Mouse (Mus musculus) forebrain, embryonic 12.5 days (tissue): ENCODE data around the gene Ubtf. TPM values are rescaled to one million over a fixed set of nuclear protein-coding genes. Genes with fewer than 3 reads are reported as not detected.

Experiments
- ATAC-seq: fragments of 200-750 bp; cut with Nextera tagmentation; 2 replicates; pipeline ENCODE4 v1.8.0; 2017; ENCODE audit warnings: moderate TSS enrichment; ENCODE audit not compliant: low FRiP score
- H3K27ac ChIP-seq: fragments of 300-500 bp; sonication (generic); 2 replicates; pipeline ENCODE4 v1.5.1; 2016; ENCODE audit warnings: mild to moderate bottlenecking
- H3K27me3 ChIP-seq: fragments of 300-500 bp; sonication (generic); 2 replicates; pipeline ENCODE4 v1.6.1; 2016; ENCODE audit warnings: mild to moderate bottlenecking
- H3K36me3 ChIP-seq: fragments of 300-500 bp; sonication (generic); replicated peaks from 2 replicates; pipeline ENCODE4 v1.6.1; 2016; ENCODE audit warnings: mild to moderate bottlenecking
- H3K4me1 ChIP-seq: fragments of 300-500 bp; sonication (generic); 2 replicates; pipeline ENCODE4 v1.6.1; 2016
- H3K4me2 ChIP-seq: fragments of 300-500 bp; sonication (generic); 2 replicates; pipeline ENCODE4 v1.6.1; 2016; ENCODE audit warnings: mild to moderate bottlenecking, moderate library complexity
- H3K4me3 ChIP-seq: fragments of 300-500 bp; sonication (generic); replicated peaks from 2 replicates; pipeline ENCODE4 v1.5.1; 2016; ENCODE audit warnings: mild to moderate bottlenecking
- H3K9ac ChIP-seq: fragments of 300-500 bp; sonication (generic); 2 replicates; pipeline ENCODE4 v1.6.1; 2016; ENCODE audit warnings: mild to moderate bottlenecking
- H3K9me3 ChIP-seq: fragments of 300-500 bp; sonication (generic); 2 replicates; pipeline ENCODE4 v1.6.1; 2016
- WGBS: fragments of 180-500 bp; shearing (Covaris S2); methylation state at CpG from one replicate; pipeline ENCODE4 v1.1.7; 2016; 5-methylcytosine and 5-hydroxymethylcytosine counted together
- polyA plus RNA-seq: library from polyadenylated mRNA; unstranded; fragments of >200 nt; fragmentation: Nextera tagmentation; extraction: Ambion mirVana; gene quantifications from 2 replicates; pipeline ENCODE4 v1.2.1, GENCODE M21; 2016

Gene Ubtf
- polyA plus RNA-seq, 1 experiment from 2014 or later: 111 TPM

DNA sequence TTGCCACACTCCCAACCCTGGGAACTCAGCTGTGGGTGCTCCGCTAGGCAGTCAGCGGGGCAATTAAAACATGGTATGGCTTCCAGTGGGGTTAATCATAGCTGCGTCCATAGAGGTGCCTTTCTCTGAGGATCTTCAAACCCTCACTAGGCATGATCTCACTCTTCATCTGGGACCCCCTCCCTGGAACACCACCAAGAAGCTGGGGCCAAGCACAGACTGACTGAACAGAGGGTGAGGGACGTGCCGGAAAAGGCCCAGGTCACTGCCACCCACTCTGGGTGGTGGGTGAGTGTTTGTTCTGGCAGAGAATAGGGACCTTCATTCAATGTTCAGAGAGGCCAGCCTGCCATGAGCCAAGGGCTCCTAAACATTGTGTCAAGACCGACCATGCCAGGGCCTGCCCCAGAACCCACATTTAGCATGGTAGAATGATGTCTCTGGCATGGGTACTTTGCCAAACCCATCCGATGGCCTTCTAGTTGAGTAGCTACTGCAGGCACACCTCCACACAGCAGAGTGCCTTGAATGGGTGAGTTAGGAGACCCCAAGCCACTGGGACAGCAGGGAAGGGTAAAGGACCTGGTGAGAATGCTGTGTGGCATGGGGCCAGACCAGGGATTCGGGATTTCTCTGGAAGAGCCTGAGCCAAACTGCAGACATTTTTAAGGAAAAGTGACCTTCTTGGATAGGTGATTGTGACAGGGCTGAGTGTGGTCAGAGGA, 52.7 kb downstream of the Ubtf start:
- Histone ChIP-seq H3K4me2 (no peak overlapping the region), H3K4me1 (0 out of 2 replicates have a peak, but pooled peaks cover 2% of the 10 kb centered on the region), H3K27ac (no peak overlapping the region), H3K4me3 (no peak overlapping the region), H3K36me3 (peaks cover 9% of the 10 kb centered on the region), H3K9me3 (no peaks in the 10 kb centered on the region), H3K27me3 (0 out of 2 replicates have a peak, but pooled peaks cover 2% of the 10 kb centered on the region), H3K9ac (no peak overlapping the region)
- ATAC-seq: no peak
- WGBS: 88% methylated on average over 8 of the region's 8 CpGs

DNA sequence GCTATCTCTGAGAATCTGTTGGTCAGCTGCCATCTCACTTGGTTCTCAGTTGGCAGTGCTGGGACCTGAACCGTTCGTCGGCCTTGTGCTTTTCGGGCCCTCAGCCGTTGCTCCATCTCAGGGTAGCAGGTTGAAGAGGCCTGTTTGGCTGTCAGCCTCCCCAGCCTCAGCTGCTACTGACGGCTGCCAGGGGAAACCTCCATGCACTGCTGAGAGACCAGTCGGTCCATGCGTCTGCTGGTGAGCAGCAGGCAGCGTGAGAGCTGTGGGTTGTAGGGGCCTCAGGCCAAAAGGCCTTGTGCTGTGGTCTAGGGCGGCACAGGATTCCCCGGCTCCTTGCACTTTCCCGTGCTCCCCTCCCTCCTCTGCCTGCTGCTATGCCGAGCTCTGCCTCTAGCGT, 53.7 kb downstream of the Ubtf start:
- H3K4me2 ChIP-seq: no peak overlapping the region
- ATAC-seq: no peak
- no peak overlapping the region for H3K4me3 ChIP-seq
- H3K9me3 ChIP-seq: no peaks in the 10 kb centered on the region
- H3K9ac ChIP-seq: no peak overlapping the region
- peaks cover 14% of the 10 kb centered on the region for H3K36me3 ChIP-seq
- WGBS: 72% methylated on average over 14 of the region's 14 CpGs
- H3K27me3 ChIP-seq: 0 out of 2 replicates have a peak, but pooled peaks cover 2% of the 10 kb centered on the region
- H3K4me1 ChIP-seq: 0 out of 2 replicates have a peak, but pooled peaks cover 2% of the 10 kb centered on the region
- no peak overlapping the region for H3K27ac ChIP-seq

DNA sequence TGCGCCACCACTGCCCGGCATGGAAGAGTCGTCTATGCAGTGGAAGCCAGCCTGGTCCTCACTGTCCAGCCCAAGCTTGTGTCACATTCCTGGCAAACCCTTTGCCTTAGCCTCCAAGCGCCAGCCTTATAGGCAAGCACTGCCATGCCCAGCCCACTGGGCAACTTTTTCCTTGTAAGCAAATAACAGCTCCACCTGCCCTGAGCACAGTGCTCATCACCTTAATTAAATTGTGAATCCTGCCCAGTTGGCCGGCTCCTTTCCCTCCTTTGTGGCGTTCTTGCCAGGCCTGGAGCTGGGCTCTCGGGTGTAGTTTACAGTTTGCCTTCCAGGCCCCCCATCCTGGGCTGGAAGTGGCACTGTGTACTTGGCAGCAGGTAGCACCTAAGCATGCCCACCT, 56.3 kb downstream of the Ubtf start:
- peaks cover 33% of the 10 kb centered on the region for H3K36me3 ChIP-seq
- H3K4me3 ChIP-seq: no peak overlapping the region
- H3K9ac ChIP-seq: no peak overlapping the region
- ATAC-seq: no peak
- no peak overlapping the region for H3K4me2 ChIP-seq
- H3K4me1 ChIP-seq: 0 out of 2 replicates have a peak, but pooled peaks cover 2% of the 10 kb centered on the region
- WGBS: 89% methylated on average over 7 of the region's 7 CpGs
- no peak overlapping the region for H3K27ac ChIP-seq
- H3K9me3 ChIP-seq: no peaks in the 10 kb centered on the region
- H3K27me3 ChIP-seq: no peaks in the 10 kb centered on the region

DNA sequence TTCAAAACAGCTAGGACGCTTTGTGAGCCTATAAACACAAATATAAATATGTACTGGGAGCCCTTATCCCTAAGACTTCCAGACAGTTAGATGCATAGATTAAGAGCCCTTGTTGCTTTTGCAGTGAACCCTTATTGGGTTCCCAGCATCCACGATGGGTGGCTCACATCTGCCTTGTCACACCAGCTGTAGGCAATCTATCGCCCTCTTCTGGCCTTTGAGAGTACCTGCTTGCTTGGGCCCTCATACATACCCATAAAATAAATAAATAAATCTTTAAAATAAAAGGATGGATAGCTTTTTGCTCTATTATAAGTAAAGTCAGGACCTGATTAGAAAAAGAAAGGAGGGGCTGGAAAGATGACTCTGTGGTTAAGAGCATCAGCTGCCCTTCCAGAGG, 61.0 kb downstream of the Ubtf start:
- Histone ChIP-seq H3K9me3 (no peaks in the 10 kb centered on the region), H3K4me3 (no peak overlapping the region), H3K4me1 (peaks cover 14% of the 10 kb centered on the region), H3K4me2 (no peak overlapping the region), H3K27me3 (no peaks in the 10 kb centered on the region), H3K36me3 (peaks cover 54% of the 10 kb centered on the region), H3K27ac (no peak overlapping the region), H3K9ac (no peak overlapping the region)
- 80% methylated on average over 3 of the region's 3 CpGs for WGBS
- ATAC-seq: no peak

DNA sequence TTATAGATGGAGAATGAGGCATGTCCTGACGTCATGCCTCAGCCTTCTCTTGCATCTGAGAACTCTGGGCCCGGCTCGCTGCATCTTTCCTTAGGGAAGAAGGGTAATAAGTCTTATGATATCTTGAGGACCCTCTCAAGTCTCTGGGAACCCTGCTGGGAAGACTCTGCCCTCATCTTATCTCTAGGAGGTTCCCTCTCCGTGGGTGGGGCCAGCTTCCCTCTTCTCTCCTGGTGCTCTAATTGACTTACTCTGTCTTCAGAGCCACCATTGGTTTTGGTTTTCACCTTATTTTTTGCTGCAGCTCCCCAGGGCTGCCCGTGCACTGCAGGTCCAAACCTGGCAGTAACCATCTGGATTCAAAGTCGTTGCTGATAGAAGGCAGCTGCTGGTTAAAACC, 61.4 kb downstream of the Ubtf start:
- no peak for ATAC-seq
- peaks cover 54% of the 10 kb centered on the region for H3K36me3 ChIP-seq

DNA sequence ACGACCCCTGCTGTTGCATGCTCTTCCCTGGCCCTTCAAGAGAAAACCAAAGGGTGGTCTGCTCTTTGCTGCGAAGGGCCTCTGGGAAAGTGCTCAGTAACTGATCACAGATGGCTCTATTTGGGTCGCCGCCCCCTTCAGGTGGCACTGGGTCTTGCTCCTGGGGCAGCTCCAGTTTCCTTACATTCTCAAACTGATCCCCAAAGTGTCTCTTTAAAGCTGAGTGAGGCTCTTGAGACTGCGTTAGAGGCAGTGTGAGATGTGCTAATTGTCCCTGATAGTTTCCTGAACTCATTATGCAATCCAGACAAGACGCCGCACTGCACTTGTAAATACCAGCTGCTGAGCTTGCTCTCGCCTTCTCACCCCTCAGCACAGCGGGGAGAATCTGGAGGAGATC, 62.0 kb downstream of the Ubtf start:
- Histone ChIP-seq H3K9ac (no peak overlapping the region), H3K9me3 (no peaks in the 10 kb centered on the region), H3K36me3 (peaks cover 51% of the 10 kb centered on the region), H3K27ac (peak overlapping the region; percentile 38), H3K4me1 (peaks cover 14% of the 10 kb centered on the region), H3K4me3 (no peak overlapping the region), H3K4me2 (no peak overlapping the region), H3K27me3 (no peaks in the 10 kb centered on the region)
- ATAC-seq: no peak
- 25% methylated on average over 9 of the region's 9 CpGs for WGBS

More for the DNA sequence above, 61.4 kb downstream of the Ubtf start:
- no peaks in the 10 kb centered on the region for H3K9me3 ChIP-seq
- no peaks in the 10 kb centered on the region for H3K27me3 ChIP-seq
- no peak overlapping the region for H3K4me3 ChIP-seq
- no peak overlapping the region for H3K9ac ChIP-seq
- 88% methylated on average over 6 of the region's 6 CpGs for WGBS
- H3K4me2 ChIP-seq: no peak overlapping the region
- peak overlapping the region; percentile 38; the same call in 1 of the 2 replicates for H3K27ac ChIP-seq
- peaks cover 14% of the 10 kb centered on the region for H3K4me1 ChIP-seq

Other genes with a start within 250 kb of the Ubtf start
- gene Mpp2, start 231.2 kb downstream of the Ubtf start, polyA plus RNA-seq: 24.9 and 27.9 TPM in 2 replicates
- gene Ppy, start 218.4 kb downstream of the Ubtf start, polyA plus RNA-seq: not detected in 2 replicates
- gene Pyy, start 211.9 kb downstream of the Ubtf start, polyA plus RNA-seq: not detected in 2 replicates
- not detected in 2 replicates for gene Nags, start 174.2 kb downstream of the Ubtf start, polyA plus RNA-seq
- gene Tmem101, start 163.3 kb downstream of the Ubtf start, polyA plus RNA-seq: 35.7 and 36.3 TPM in 2 replicates
- gene Lsm12, start 134.4 kb downstream of the Ubtf start, polyA plus RNA-seq: 136 and 139 TPM in 2 replicates
- gene G6pc3, start 130.1 kb downstream of the Ubtf start, polyA plus RNA-seq: 26.6 and 28.3 TPM in 2 replicates
- 68.8 and 70.6 TPM in 2 replicates for gene Hdac5, start 89.6 kb downstream of the Ubtf start, polyA plus RNA-seq
- gene BC030867, start 70.9 kb downstream of the Ubtf start, polyA plus RNA-seq: 18.5 and 19.4 TPM in 2 replicates
- not detected in 2 replicates for gene Asb16, start 51.0 kb downstream of the Ubtf start, polyA plus RNA-seq
- 53.9 and 55.9 TPM in 2 replicates for gene Tmub2, start 34.8 kb downstream of the Ubtf start, polyA plus RNA-seq
- gene Atxn7l3, start 23.1 kb downstream of the Ubtf start, polyA plus RNA-seq: 22.4 and 22.6 TPM in 2 replicates
- gene Slc4a1, start 46.5 kb upstream of the Ubtf start, polyA plus RNA-seq: 21.2 and 25.7 TPM in 2 replicates
- gene Rundc3a, start 73.7 kb upstream of the Ubtf start, polyA plus RNA-seq: 103 and 113 TPM in 2 replicates
- 173 TPM in 2 replicates for gene Slc25a39, start 88.2 kb upstream of the Ubtf start, polyA plus RNA-seq
- gene Grn, start 110.6 kb upstream of the Ubtf start, polyA plus RNA-seq: 55.5 and 57.6 TPM in 2 replicates
- gene Fam171a2, start 127.9 kb upstream of the Ubtf start, polyA plus RNA-seq: 13.3 and 15.2 TPM in 2 replicates
- 3.5 and 4.5 TPM in 2 replicates for gene Itga2b, start 150.4 kb upstream of the Ubtf start, polyA plus RNA-seq
- 66.6 and 67.9 TPM in 2 replicates for gene Gpatch8, start 236.7 kb upstream of the Ubtf start, polyA plus RNA-seq